Mouse (Mus musculus) lung, adult 2 months (tissue): Measurements from ENCODE around the gene Mmp23.

Experiments used
- CTCF ChIP-seq: fragments of 200-500 bp; IDR thresholded peaks from 2 replicates; pipeline ENCODE4 v1.5.1; 2011; ENCODE audit warnings: mild to moderate bottlenecking, low read length, control low read depth; ENCODE audit not compliant: insufficient read depth
- POLR2A ChIP-seq: fragments of 200-500 bp; IDR thresholded peaks from 2 replicates; pipeline ENCODE4 v1.6.1; 2011; ENCODE audit warnings: low read depth, mild to moderate bottlenecking, control low read depth, low read length, borderline replicate concordance; ENCODE audit errors: extremely low read depth

GRCm38 (mm10) chr4:155695531-155696062, 42.4 kb upstream of the Mmp23 start:
- TF ChIP-seq POLR2A = no peak
- no peak for TF ChIP-seq CTCF
